Mouse (Mus musculus) CH12.LX (cell line): Measurements from ENCODE around the gene Asb11.

Source experiments
- CHD2 ChIP-seq: IDR thresholded peaks from 2 replicates; pipeline ENCODE4 v1.6.1; 2011; ENCODE audit warnings: low read length, improper control_type of control experiment
- CTCF ChIP-seq, 2 experiments: IDR thresholded peaks in 1 of 2; conservative IDR thresholded peaks in 1 of 2; 2 replicates each; pipeline ENCODE4 v1.5.1; 2011 to 2012; ENCODE audit warnings: low read depth in 2 of 2, low read length in 2 of 2, improper control_type of control experiment in 1 of 2, inconsistent platforms in 1 of 2, mild to moderate bottlenecking in 1 of 2, moderate library complexity in 1 of 2
- E2F4 ChIP-seq: IDR thresholded peaks from 2 replicates; pipeline ENCODE4 v1.6.1; 2011; ENCODE audit warnings: low read depth, low read length, improper control_type of control experiment; ENCODE audit not compliant: insufficient replicate concordance
- EP300 ChIP-seq: IDR thresholded peaks from 2 replicates; pipeline ENCODE4 v1.6.1; 2011; ENCODE audit warnings: low read length, improper control_type of control experiment
- ETS1 ChIP-seq: conservative IDR thresholded peaks from 2 replicates; pipeline ENCODE4 v1.6.1; 2012; ENCODE audit warnings: low read depth, mild to moderate bottlenecking, inconsistent platforms, low read length, improper control_type of control experiment, moderate library complexity
- MAFK ChIP-seq: IDR thresholded peaks from 2 replicates; pipeline ENCODE4 v1.6.1; 2011; ENCODE audit warnings: low read length, improper control_type of control experiment; ENCODE audit not compliant: insufficient replicate concordance
- MEF2A ChIP-seq: IDR thresholded peaks from 2 replicates; pipeline ENCODE4 v1.6.1; 2014; ENCODE audit warnings: low read depth, mild to moderate bottlenecking, inconsistent platforms, low read length, improper control_type of control experiment, borderline replicate concordance
- MXI1 ChIP-seq: IDR thresholded peaks from 2 replicates; pipeline ENCODE4 v1.6.1; 2011; ENCODE audit warnings: mild to moderate bottlenecking, low read depth, low read length, improper control_type of control experiment
- POLR2A ChIP-seq: IDR thresholded peaks from 2 replicates; pipeline ENCODE4 v1.6.1; 2011; ENCODE audit warnings: low read depth, mild to moderate bottlenecking, improper control_type of control experiment, low read length
- POLR2AphosphoS2 ChIP-seq: IDR thresholded peaks from 2 replicates; pipeline ENCODE4 v1.6.1; 2011; ENCODE audit warnings: low read depth, low read length, improper control_type of control experiment
- ZKSCAN1 ChIP-seq: IDR thresholded peaks from 2 replicates; pipeline ENCODE4 v1.6.1; 2012; ENCODE audit warnings: low read depth, inconsistent platforms, low read length, improper control_type of control experiment, borderline replicate concordance

GRCm38 (mm10) chrX:164505709-164506498, 69.1 kb downstream of the Asb11 start, which contains the start of gene Asb9:
- no peak for TF ChIP-seq E2F4
- TF ChIP-seq POLR2AphosphoS2 = no peak
- TF ChIP-seq MXI1 = no peak
- no peak for TF ChIP-seq POLR2A
- no peak for TF ChIP-seq CHD2
- TF ChIP-seq EP300 = no peak
- no peak for TF ChIP-seq CTCF (conservative IDR thresholded peaks at IDR 0.05 in 1 of 2, IDR thresholded peaks at IDR 0.05 in 1 of 2; ENCODE audit: low read depth in 2 of 2, low read length in 2 of 2)
- no peak for TF ChIP-seq MAFK
- no peak for TF ChIP-seq ETS1
- no peak for TF ChIP-seq MEF2A
- no peak for TF ChIP-seq ZKSCAN1
